Mouse (Mus musculus) MN1 (cell line): ENCODE measurements around the gene Pde8a.

Experiments
- DNase-seq: peaks from one replicate; pipeline ENCODE4 v3.0.0-alpha.2; 2016; ENCODE audit warnings: low spot score

The Pde8a gene

GRCm38 (mm10) chr7:81272908-81273307 lies 59.5 kb downstream of the Pde8a start:
- no peak for DNase-seq

GRCm38 (mm10) chr7:81278966-81279365 lies 65.6 kb downstream of the Pde8a start:
- no peak for DNase-seq

- no peak for DNase-seq
Observed at GRCm38 (mm10) chr7:81281240-81281639, 67.8 kb downstream of the Pde8a start.

GRCm38 (mm10) chr7:81286456-81286855 lies 73.1 kb downstream of the Pde8a start:
- no peak for DNase-seq

GRCm38 (mm10) chr7:81286946-81287345 lies 73.5 kb downstream of the Pde8a start:
- DNase-seq = no peak

- no peak for DNase-seq
Observed at GRCm38 (mm10) chr7:81295169-81295568, 81.8 kb downstream of the Pde8a start.

GRCm38 (mm10) chr7:81298206-81298605 lies 84.8 kb downstream of the Pde8a start:
- DNase-seq = no peak

GRCm38 (mm10) chr7:81301323-81301722 lies 87.9 kb downstream of the Pde8a start:
- DNase-seq = no peak

- DNase-seq = no peak
Observed at GRCm38 (mm10) chr7:81303682-81304081, 90.3 kb downstream of the Pde8a start.

- no peak for DNase-seq
Observed at GRCm38 (mm10) chr7:81304100-81304499, 90.7 kb downstream of the Pde8a start.

GRCm38 (mm10) chr7:81304675-81305074 lies 91.3 kb downstream of the Pde8a start:
- DNase-seq = no peak

GRCm38 (mm10) chr7:81307735-81308134 lies 94.3 kb downstream of the Pde8a start:
- no peak for DNase-seq

GRCm38 (mm10) chr7:81309247-81309646 lies 95.9 kb downstream of the Pde8a start:
- no peak for DNase-seq

- no peak for DNase-seq
Observed at GRCm38 (mm10) chr7:81311130-81311529, 97.7 kb downstream of the Pde8a start.

- no peak for DNase-seq
Observed at GRCm38 (mm10) chr7:81311581-81311980, 98.2 kb downstream of the Pde8a start.

- no peak for DNase-seq
Observed at GRCm38 (mm10) chr7:81315583-81315982, 102.2 kb downstream of the Pde8a start.

GRCm38 (mm10) chr7:81319749-81320148 lies 106.4 kb downstream of the Pde8a start:
- DNase-seq = no peak

GRCm38 (mm10) chr7:81321776-81322175 lies 108.4 kb downstream of the Pde8a start:
- no peak for DNase-seq

GRCm38 (mm10) chr7:81326043-81326442 lies 112.6 kb downstream of the Pde8a start:
- no peak for DNase-seq

GRCm38 (mm10) chr7:81326859-81327258 lies 113.5 kb downstream of the Pde8a start:
- DNase-seq = no peak

- no peak for DNase-seq
Observed at GRCm38 (mm10) chr7:81327661-81328060, 114.3 kb downstream of the Pde8a start.

GRCm38 (mm10) chr7:81330767-81331166 lies 117.4 kb downstream of the Pde8a start:
- DNase-seq = no peak

GRCm38 (mm10) chr7:81331851-81332250 lies 118.5 kb downstream of the Pde8a start:
- no peak for DNase-seq

GRCm38 (mm10) chr7:81335705-81336431 lies 122.5 kb downstream of the Pde8a start:
- DNase-seq = peak; percentile 61
